Mouse (Mus musculus) heart, embryonic 13.5 days (tissue): Measurements from ENCODE around the gene Gm49358. TPM values are rescaled to one million over a fixed set of nuclear protein-coding genes. Genes with fewer than 3 reads are reported as not detected.

Experiments used
- ATAC-seq: fragments of 200-750 bp; cut with Nextera tagmentation; 2 replicates; pipeline ENCODE4 v1.8.0; 2017; ENCODE audit warnings: moderate TSS enrichment; ENCODE audit not compliant: insufficient number of reproducible peaks, low FRiP score, low TSS enrichment; ENCODE audit errors: extremely low read depth
- H3K27ac ChIP-seq: fragments of 300-500 bp; sonication (generic); replicated peaks from 2 replicates; pipeline ENCODE4 v1.5.1; 2015; ENCODE audit warnings: moderate library complexity, mild to moderate bottlenecking, inconsistent platforms
- H3K27me3 ChIP-seq: fragments of 300-500 bp; sonication (generic); replicated peaks from 2 replicates; pipeline ENCODE4 v1.6.1; 2015; ENCODE audit warnings: mild to moderate bottlenecking, inconsistent platforms
- H3K36me3 ChIP-seq: fragments of 300-500 bp; sonication (generic); 2 replicates; pipeline ENCODE4 v1.6.1; 2015; ENCODE audit warnings: mild to moderate bottlenecking, inconsistent platforms
- H3K4me1 ChIP-seq: fragments of 300-500 bp; sonication (generic); 2 replicates; pipeline ENCODE4 v1.6.1; 2015; ENCODE audit warnings: inconsistent platforms
- H3K4me2 ChIP-seq: fragments of 300-500 bp; sonication (generic); 2 replicates; pipeline ENCODE4 v1.6.1; 2015; ENCODE audit warnings: inconsistent platforms, mild to moderate bottlenecking, moderate library complexity
- H3K4me3 ChIP-seq: fragments of 300-500 bp; sonication (generic); 2 replicates; pipeline ENCODE4 v1.5.1; 2015; ENCODE audit warnings: moderate library complexity, mild to moderate bottlenecking, inconsistent platforms
- H3K9ac ChIP-seq: fragments of 300-500 bp; sonication (generic); 2 replicates; pipeline ENCODE4 v1.6.1; 2015; ENCODE audit warnings: inconsistent platforms, mild to moderate bottlenecking, moderate library complexity
- H3K9me3 ChIP-seq: fragments of 300-500 bp; sonication (generic); 2 replicates; pipeline ENCODE4 v1.6.1; 2016; ENCODE audit warnings: inconsistent platforms
- WGBS: fragments of 180-500 bp; shearing (Covaris S2); methylation state at CpG from one replicate; pipeline ENCODE4 v1.1.7; 2015; ENCODE audit warnings: mixed read lengths; 5-methylcytosine and 5-hydroxymethylcytosine counted together
- polyA plus RNA-seq: library from polyadenylated mRNA; unstranded; fragments of >200 nt; fragmentation: Nextera tagmentation; extraction: Ambion mirVana; gene quantifications from 2 replicates; pipeline ENCODE4 v1.2.1, GENCODE M21; 2015

The Gm49358 gene
- polyA plus RNA-seq, 1 experiment from 2014 or later: not detected

DNA sequence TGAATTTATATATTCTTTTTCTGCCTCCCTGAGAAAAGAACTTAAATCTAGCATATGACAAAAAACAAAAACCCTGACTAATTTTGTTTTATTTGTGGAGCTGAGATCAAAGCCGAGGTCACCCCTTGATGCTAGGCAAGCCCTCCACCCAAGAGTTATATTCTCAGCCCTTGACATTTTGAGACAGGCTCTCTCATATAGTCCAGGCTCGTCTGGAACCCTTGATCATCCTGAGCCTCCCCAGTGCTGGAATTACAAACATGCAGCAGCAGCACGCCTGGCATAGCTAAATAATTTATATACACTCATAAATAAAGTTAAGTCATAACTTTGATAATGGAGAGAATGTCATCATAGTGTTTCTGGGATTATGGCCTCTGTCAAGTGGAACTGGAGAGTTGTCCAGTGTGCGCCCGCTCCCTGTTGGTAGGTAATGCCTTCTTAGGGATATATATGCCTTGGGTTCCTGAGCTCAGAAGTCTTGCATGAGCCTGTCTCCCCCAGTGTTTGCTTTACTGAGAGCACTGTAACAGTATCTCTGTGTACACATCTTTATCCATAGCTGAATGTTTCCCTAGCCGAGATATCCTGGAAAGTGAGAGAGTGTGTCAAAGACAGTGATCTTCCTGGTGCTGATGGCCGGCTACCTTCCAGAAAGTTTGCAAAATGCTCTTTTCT lies 27.9 kb downstream of the Gm49358 start:
- Histone ChIP-seq H3K36me3 (no peaks in the 10 kb centered on the region), H3K27ac (0 out of 2 replicates have a peak overlapping the region, but pooled peaks have one; percentile 12), H3K4me3 (no peak overlapping the region), H3K4me1 (peaks cover 52% of the 10 kb centered on the region), H3K4me2 (no peak overlapping the region), H3K9ac (no peak overlapping the region), H3K27me3 (no peaks in the 10 kb centered on the region), H3K9me3 (no peaks in the 10 kb centered on the region)
- WGBS: 61% methylated on average over 7 of the region's 7 CpGs
- no peak for ATAC-seq

DNA sequence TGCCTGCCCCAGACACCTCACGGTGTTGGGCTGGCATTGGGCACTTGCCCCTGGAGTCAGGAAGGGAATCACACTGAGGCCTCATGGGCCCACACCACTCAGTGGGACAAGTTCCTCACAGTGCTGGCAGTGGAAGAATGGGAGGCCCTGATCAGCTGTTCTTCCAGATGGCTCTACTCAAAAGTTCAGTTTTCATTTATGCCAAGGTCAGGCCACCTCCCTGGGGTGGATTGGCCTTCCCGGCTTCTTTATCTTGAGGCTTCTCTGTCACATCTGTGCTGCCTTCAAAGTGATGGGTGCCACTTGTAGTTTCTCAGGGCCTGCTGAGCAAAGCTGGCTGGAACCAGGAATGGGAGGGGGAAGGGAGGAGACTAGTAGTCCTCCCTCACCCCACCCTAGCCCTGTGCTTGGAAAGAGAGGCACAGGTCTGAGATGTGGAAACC lies 29.8 kb downstream of the Gm49358 start:
- H3K27ac ChIP-seq: peak overlapping the region; percentile 78
- H3K4me1 ChIP-seq: peaks cover 45% of the 10 kb centered on the region
- no peak overlapping the region for H3K4me2 ChIP-seq
- no peak for ATAC-seq
- 36% methylated on average over 2 of the region's 2 CpGs for WGBS
- H3K27me3 ChIP-seq: no peaks in the 10 kb centered on the region
- H3K4me3 ChIP-seq: no peak overlapping the region
- H3K36me3 ChIP-seq: no peaks in the 10 kb centered on the region
- H3K9ac ChIP-seq: peak overlapping the region; percentile 37
- H3K9me3 ChIP-seq: no peaks in the 10 kb centered on the region

DNA sequence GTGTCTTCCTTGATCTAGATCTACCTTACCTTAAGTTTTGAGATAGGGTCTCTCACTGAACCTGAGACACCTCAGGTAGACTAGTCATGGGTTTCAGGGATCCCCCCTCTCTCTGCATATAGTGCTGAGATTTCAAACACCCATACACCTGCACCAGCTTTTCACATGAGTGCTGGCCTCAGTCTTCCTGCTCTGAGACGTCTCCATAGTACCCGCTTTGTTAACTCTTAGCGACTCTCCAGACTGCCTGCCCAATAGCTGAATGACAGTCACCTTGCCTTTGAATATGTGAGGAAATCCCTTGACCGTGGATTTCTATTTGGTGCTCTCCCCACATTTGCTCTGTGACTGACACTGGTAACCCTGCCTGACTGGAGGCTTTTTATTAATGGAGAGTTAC lies 30.4 kb downstream of the Gm49358 start:
- Histone ChIP-seq H3K4me3 (no peak overlapping the region), H3K9ac (0 out of 2 replicates have a peak overlapping the region, but pooled peaks have one; percentile 37), H3K36me3 (no peaks in the 10 kb centered on the region), H3K4me2 (no peak overlapping the region), H3K9me3 (no peaks in the 10 kb centered on the region), H3K27me3 (no peaks in the 10 kb centered on the region), H3K27ac (peak overlapping the region; percentile 78), H3K4me1 (peaks cover 45% of the 10 kb centered on the region)
- 75% methylated on average over 4 of the region's 4 CpGs for WGBS
- no peak for ATAC-seq

DNA sequence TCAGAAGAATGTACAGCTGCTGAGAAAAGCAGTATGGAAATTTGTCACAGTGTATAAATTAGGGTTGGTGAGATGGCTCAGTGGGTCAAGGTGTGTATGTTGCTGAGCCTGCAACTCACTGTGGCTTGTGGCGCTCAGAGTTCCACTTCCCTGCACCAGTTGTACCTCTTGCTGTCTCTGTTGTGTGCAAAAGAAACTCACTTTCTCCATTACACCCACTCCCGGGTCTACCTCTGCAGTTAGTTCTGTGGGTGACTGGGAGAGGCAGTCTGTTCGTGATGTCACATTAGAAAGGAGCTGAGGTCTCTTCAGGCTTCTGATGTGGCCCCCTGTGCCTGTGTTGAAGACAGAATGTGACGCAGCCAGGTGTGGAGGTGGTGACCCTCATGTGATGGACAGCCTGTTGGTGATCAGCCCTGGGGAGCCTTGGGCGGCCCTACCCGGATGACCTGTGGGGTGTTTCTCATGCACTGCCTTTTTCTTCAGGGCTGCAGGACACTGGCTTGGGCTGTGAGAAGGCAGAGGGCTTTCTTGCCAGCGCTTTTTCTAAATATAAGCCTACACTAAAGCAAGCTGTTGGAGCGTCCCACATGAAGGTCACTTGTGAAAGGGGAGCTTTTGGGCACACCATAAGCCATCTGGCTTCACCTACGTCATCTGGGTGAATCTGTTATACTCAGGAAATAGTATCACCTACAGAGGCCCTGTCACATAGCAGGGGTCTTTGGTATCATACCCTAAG lies 31.2 kb downstream of the Gm49358 start:
- H3K9ac ChIP-seq: peak overlapping the region; percentile 62
- no peak for ATAC-seq
- no peaks in the 10 kb centered on the region for H3K9me3 ChIP-seq
- H3K27ac ChIP-seq: peak overlapping the region; percentile 77
- H3K4me3 ChIP-seq: no peak overlapping the region
- peaks cover 45% of the 10 kb centered on the region for H3K4me1 ChIP-seq
- WGBS: 68% methylated on average over 9 of the region's 9 CpGs
- H3K4me2 ChIP-seq: no peak overlapping the region
- H3K27me3 ChIP-seq: no peaks in the 10 kb centered on the region
- H3K36me3 ChIP-seq: no peaks in the 10 kb centered on the region

DNA sequence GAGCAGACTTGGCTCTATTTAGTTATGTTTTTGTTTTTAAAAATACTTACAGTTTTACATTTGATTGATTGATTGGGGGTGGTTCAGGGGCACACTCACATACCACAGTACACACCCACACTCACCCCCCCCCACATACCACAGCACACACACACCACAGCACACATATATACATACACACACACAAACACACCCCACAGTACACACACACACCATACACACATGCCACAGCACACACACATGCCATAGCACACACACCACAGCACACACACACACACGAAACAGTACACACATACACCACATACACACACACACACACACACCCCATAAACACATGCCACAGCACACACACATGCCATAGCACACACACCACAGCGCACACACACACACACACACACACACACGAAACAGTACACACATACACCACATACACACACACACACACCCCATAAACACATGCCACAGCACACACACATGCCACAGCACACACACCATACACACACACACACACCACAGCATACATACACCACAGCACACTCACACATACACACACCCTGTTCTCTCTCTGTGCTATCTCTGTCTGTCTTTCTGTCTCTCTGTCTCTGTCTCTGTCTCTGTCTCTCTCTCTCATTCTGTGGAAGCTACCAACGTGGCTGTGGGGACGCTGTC lies 32.4 kb downstream of the Gm49358 start:
- WGBS: 86% methylated on average over 5 of the region's 5 CpGs

DNA sequence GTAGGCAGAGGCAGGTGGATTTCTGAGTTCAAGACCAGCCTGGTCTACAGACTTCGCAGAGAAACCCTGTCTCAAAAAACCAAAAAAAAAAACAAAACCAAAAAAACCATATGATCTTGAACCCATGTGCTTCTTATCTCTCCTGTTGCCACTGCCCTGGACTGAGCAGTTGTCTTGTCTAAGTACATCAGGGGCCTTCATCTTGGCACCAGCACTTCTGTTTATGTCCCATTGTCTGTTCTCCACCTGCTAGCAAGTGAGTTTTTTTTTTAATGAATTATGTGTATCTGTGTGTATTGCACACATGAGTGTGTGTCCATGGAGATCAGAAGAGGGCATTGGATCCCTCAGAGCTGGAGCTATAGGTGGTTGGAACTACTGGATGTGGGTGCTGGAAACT lies 43.6 kb downstream of the Gm49358 start:
- Histone ChIP-seq H3K9ac (no peak overlapping the region), H3K27ac (no peak overlapping the region), H3K36me3 (peaks cover 17% of the 10 kb centered on the region), H3K4me2 (no peak overlapping the region), H3K9me3 (no peaks in the 10 kb centered on the region), H3K27me3 (no peaks in the 10 kb centered on the region), H3K4me1 (peaks cover 14% of the 10 kb centered on the region), H3K4me3 (no peak overlapping the region)
- 79% methylated on average over 1 of the region's 1 CpGs for WGBS
- no peak for ATAC-seq

More for the DNA sequence above, 32.4 kb downstream of the Gm49358 start:
- Histone ChIP-seq H3K9ac (no peak overlapping the region), H3K9me3 (no peaks in the 10 kb centered on the region), H3K27me3 (no peaks in the 10 kb centered on the region), H3K4me2 (no peak overlapping the region), H3K4me1 (peaks cover 42% of the 10 kb centered on the region), H3K27ac (no peak overlapping the region; the same call in 1 of the 2 replicates), H3K4me3 (no peak overlapping the region), H3K36me3 (no peaks in the 10 kb centered on the region)
- ATAC-seq: no peak

DNA sequence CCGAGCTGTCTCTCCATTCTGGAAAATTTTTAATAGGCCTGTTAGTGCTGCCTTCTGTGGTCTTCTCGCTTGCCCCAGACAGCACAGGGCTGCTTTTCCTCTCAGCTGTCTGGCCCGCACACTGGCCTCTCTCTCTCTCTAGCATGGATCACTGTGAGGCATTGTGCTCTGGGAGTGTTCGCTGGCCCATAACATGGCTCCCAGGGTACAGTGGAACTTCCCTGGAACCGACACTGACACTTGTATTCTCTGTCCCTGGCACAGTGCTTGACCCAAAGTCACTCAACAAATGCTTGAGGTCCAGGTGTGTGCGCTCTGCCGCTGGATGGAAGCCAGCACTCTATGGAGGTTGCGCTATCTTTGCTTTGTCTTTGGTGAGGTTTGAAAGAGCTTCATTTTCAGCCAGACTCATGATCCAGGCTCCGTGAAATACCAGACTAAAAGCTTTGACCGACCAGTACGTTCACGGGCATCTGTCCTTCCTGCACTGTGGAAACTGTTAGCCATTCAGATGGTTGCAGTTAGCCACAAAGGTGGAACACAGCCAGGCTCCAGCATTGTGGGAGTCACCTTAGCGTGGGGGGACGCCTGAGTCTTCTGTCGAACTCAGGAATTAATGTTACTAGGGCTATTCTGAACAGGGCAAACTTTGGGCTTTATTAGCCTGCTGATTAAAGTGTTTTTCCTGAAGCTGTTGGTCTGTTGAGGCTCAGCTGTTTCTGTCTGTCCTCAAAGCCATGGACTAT lies 44.4 kb downstream of the Gm49358 start:
- H3K9me3 ChIP-seq: no peaks in the 10 kb centered on the region
- no peaks in the 10 kb centered on the region for H3K27me3 ChIP-seq
- no peak overlapping the region for H3K4me3 ChIP-seq
- ATAC-seq: no peak
- H3K4me1 ChIP-seq: peaks cover 14% of the 10 kb centered on the region
- H3K9ac ChIP-seq: no peak overlapping the region
- no peak overlapping the region for H3K27ac ChIP-seq
- H3K4me2 ChIP-seq: no peak overlapping the region
- WGBS: 80% methylated on average over 15 of the region's 15 CpGs
- peaks cover 25% of the 10 kb centered on the region for H3K36me3 ChIP-seq

DNA sequence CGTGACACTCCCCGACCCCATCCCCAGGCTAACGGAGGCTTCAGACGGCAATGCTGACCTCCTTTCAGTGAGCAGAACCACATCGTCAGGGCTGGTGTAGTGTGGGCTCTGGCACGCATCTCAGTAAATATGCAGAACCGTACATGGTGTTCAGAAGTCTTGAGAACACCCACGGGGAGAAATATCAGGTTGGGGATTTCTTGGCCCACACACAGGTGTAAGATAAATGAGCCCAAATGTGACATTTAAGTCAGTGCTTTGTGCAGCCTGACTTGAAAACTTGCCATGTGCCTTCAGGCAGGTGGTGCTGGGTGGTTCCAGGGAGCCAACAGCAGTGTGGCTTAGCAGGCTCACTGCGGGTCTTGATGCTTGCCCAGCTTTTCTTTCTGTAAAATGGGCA lies 46.2 kb downstream of the Gm49358 start:
- peaks cover 28% of the 10 kb centered on the region for H3K4me1 ChIP-seq
- H3K9ac ChIP-seq: no peak overlapping the region
- WGBS: 83% methylated on average over 9 of the region's 9 CpGs
- ATAC-seq: no peak
- H3K9me3 ChIP-seq: no peaks in the 10 kb centered on the region
- H3K27ac ChIP-seq: no peak overlapping the region
- H3K27me3 ChIP-seq: no peaks in the 10 kb centered on the region
- no peak overlapping the region for H3K4me2 ChIP-seq
- peaks cover 25% of the 10 kb centered on the region for H3K36me3 ChIP-seq
- H3K4me3 ChIP-seq: no peak overlapping the region

DNA sequence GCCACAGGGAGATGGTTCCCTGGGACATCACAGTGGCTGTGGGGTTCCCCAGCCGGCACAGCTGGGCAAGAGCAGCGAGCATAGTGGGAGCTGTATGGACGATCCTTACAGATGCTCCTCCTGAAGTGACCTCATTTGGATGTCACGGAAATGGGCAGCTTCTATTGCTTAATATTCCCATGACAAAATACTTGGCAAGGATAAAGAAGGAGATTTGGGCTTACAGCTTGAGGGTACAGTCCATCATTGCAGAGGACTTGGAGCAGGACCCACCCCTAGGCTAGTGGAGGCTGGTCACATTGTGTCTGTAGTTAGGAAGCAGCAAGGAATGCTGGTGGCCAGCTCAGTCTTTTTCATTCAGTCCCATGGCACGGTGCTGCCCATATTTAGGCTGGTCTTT lies 46.8 kb downstream of the Gm49358 start:
- H3K9ac ChIP-seq: no peak overlapping the region
- H3K27ac ChIP-seq: no peak overlapping the region
- no peak for ATAC-seq
- H3K4me3 ChIP-seq: no peak overlapping the region
- no peaks in the 10 kb centered on the region for H3K9me3 ChIP-seq
- H3K4me1 ChIP-seq: peaks cover 30% of the 10 kb centered on the region
- no peak overlapping the region for H3K4me2 ChIP-seq
- H3K36me3 ChIP-seq: peaks cover 28% of the 10 kb centered on the region
- 89% methylated on average over 5 of the region's 5 CpGs for WGBS
- H3K27me3 ChIP-seq: no peaks in the 10 kb centered on the region

DNA sequence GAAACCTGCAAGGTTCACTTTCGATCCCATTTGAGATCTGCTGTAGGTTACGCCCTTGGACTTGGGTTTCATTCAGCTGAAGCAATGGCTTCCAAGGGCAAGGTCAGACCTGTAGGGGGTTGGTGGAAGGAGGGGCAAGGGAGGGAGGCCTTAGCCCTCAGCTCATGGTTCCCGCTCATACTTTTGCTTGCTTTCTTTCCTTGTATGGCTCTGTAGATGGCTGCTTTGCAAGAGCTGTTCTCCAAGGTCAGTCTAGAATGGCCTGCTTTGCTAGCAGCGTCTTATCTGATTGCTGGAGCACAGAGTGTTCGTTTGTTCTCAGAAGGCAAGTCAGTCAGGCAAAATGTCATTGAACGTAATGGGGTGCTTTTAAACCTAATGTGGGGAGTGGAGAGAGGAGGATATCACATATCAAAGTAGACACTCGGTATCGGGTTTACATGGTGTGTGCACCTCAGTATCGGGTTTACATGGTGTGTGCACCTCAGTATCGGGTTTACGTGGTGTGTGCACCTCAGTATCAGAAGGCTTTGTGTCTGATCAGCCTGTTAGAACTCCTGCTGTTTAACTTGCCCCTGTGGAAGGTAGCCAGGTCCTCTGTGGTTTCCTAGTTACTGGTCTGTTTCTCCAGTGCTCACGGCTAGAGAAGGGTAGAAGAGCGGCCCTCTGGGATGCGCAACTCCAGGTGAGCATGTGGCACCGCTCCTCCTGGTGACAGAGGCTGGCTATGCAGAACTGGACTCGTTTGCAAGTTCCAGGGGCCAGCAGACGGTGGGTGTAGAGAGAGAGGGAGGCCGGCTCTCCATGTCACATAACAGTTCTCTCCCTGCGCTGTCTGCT lies 50.7 kb downstream of the Gm49358 start:
- 0 out of 2 replicates have a peak overlapping the region, but pooled peaks have one; percentile 10 for H3K9ac ChIP-seq
- WGBS: 63% methylated on average over 19 of the region's 19 CpGs
- ATAC-seq: no peak
- H3K36me3 ChIP-seq: peaks cover 23% of the 10 kb centered on the region
- H3K9me3 ChIP-seq: no peaks in the 10 kb centered on the region
- no peak overlapping the region for H3K4me2 ChIP-seq
- peak overlapping the region; percentile 66 for H3K27ac ChIP-seq
- peaks cover 41% of the 10 kb centered on the region for H3K4me1 ChIP-seq
- no peak overlapping the region for H3K4me3 ChIP-seq
- no peaks in the 10 kb centered on the region for H3K27me3 ChIP-seq
